Mouse (Mus musculus) E14TG2a.4 (cell line): ENCODE data around the gene Scg3.

Source experiments
- CTCF ChIP-seq: conservative IDR thresholded peaks from 2 replicates; pipeline ENCODE4 v1.5.1; 2014; ENCODE audit warnings: low read length
- NANOG ChIP-seq: IDR thresholded peaks from 2 replicates; pipeline ENCODE4 v1.6.1; 2014; ENCODE audit warnings: borderline replicate concordance, low read length, mixed read lengths
- POU5F1 ChIP-seq: IDR thresholded peaks from 2 replicates; pipeline ENCODE4 v1.6.1; 2014; ENCODE audit warnings: low read length, borderline replicate concordance

DNA sequence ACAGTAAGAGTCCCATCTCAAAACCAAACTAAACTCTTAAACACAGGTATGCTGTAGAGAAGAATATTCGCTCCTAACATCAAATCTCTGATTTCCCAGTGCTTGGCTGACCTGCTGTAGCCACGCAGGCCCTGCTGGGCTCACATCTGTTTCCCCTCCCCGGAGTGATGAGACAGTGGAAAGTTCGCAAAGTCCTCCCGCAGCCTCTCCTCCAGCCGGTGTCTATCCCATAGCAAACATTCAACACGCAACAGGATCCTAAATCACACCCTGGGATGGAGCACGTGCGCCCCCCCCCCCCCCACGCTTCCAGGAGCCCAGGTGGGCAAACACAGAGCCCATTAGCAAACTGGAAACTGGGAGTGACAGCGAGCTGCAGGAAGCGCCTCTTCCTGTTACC is 82.3 kb downstream of the Scg3 start:
- TF ChIP-seq CTCF (no peak), NANOG (no peak), POU5F1 (no peak)
